Mouse (Mus musculus) erythroblast, embryonic 14.5 days (primary cell): ENCODE measurements around the gene Cand2. TPM values are rescaled to one million over a fixed set of nuclear protein-coding genes. Genes with fewer than 3 reads are reported as not detected.

Experiments used
- H3K27me3 ChIP-seq: 2 replicates; pipeline ENCODE4 v1.6.1; 2012; ENCODE audit warnings: inconsistent platforms; ENCODE audit not compliant: control insufficient read depth
- H3K36me3 ChIP-seq: 2 replicates; pipeline ENCODE4 v1.6.1; 2012; ENCODE audit warnings: mild to moderate bottlenecking, inconsistent platforms; ENCODE audit not compliant: control insufficient read depth
- H3K4me1 ChIP-seq: 2 replicates; pipeline ENCODE4 v1.6.1; 2012; ENCODE audit warnings: inconsistent platforms; ENCODE audit not compliant: control insufficient read depth
- H3K4me3 ChIP-seq: replicated peaks from 2 replicates; pipeline ENCODE3; 2012; ENCODE audit warnings: moderate library complexity, mild to moderate bottlenecking, inconsistent platforms
- H3K9me3 ChIP-seq: 2 replicates; pipeline ENCODE4 v1.6.1; 2012; ENCODE audit warnings: low read length, inconsistent platforms, mixed read lengths; ENCODE audit not compliant: control insufficient read depth
- GATA1 ChIP-seq: IDR thresholded peaks from 2 replicates; pipeline ENCODE4 v1.6.1; 2012; ENCODE audit warnings: low read length, inconsistent platforms, mixed read lengths
- TAL1 ChIP-seq: IDR thresholded peaks from 3 replicates; pipeline ENCODE4 v1.6.1; 2012; ENCODE audit warnings: low read length, inconsistent platforms, mixed read lengths
- polyA plus RNA-seq: library from polyadenylated mRNA; stranded (reverse); fragments of >175 nt; gene quantifications from 2 replicates; pipeline ENCODE4 v1.2.3, GENCODE M21; 2012

The Cand2 gene
- polyA plus RNA-seq, 1 experiment, result 0.03 TPM

DNA sequence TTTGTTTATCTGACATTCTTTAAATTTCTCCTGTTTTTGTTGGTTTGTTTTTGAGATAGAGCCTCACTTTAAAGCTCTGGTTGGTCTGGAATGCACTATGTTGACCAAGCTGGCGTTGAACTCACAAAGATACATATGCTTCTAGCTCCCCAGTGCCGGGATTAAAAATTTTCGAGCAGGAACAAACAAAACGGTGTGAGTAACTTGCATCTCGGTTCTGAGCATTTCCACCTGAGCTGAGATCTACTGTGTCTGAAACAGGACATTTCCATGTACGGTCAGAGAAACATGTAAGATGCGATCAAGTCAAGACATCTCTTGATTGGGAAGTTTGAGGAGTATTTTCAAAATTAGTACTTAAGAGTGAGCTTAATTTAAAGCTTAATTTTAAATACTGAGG, 79.6 kb downstream of the Cand2 start:
- peaks cover 33% of the 10 kb centered on the region for H3K4me1 ChIP-seq
- no peaks in the 10 kb centered on the region for H3K9me3 ChIP-seq
- H3K4me3 ChIP-seq, result peak overlapping the region; percentile 77
- H3K36me3 ChIP-seq, result peaks cover 27% of the 10 kb centered on the region
- no peaks in the 10 kb centered on the region for H3K27me3 ChIP-seq
- TF ChIP-seq GATA1, result no peak
- no peak for TF ChIP-seq TAL1

GRCm38 (mm10) chr6:115854432-115854831, 80.1 kb downstream of the Cand2 start:
- TF ChIP-seq TAL1 (no peak), GATA1 (no peak)
- H3K9me3 ChIP-seq, result no peaks in the 10 kb centered on the region
- H3K36me3 ChIP-seq, result peaks cover 22% of the 10 kb centered on the region
- no peak overlapping the region for H3K4me3 ChIP-seq
- H3K27me3 ChIP-seq, result no peaks in the 10 kb centered on the region
- H3K4me1 ChIP-seq, result peaks cover 32% of the 10 kb centered on the region

Other genes with a start within 250 kb of the Cand2 start
- gene Tsen2, start 229.9 kb upstream of the Cand2 start, polyA plus RNA-seq, result 0.16 and 1.1 TPM in 2 replicates
- not detected in 2 replicates for gene Mkrn2os, start 182.0 kb upstream of the Cand2 start, polyA plus RNA-seq
- gene Mkrn2, start 172.6 kb upstream of the Cand2 start, polyA plus RNA-seq, result 0.45 and 1.1 TPM in 2 replicates
- 1.6 and 2.6 TPM in 2 replicates for gene Raf1, start 97.9 kb upstream of the Cand2 start, polyA plus RNA-seq
- 3.7 and 5.2 TPM in 2 replicates for gene Tmem40, start 12.1 kb upstream of the Cand2 start, polyA plus RNA-seq
- 89.1 and 98.3 TPM in 2 replicates for gene Rpl32, start 34.2 kb downstream of the Cand2 start, polyA plus RNA-seq
- gene Efcab12, start 63.9 kb downstream of the Cand2 start, polyA plus RNA-seq, result not detected in 2 replicates
- gene Mbd4, start 78.8 kb downstream of the Cand2 start, polyA plus RNA-seq, result 0.02 and 0.06 TPM in 2 replicates
- 0.02 TPM in 2 replicates for gene Ift122, start 78.9 kb downstream of the Cand2 start, polyA plus RNA-seq
- 0.01 TPM in 1 of 2 replicates, not detected in the other for gene Rho, start 157.2 kb downstream of the Cand2 start, polyA plus RNA-seq
- 0.09 TPM in 1 of 2 replicates, not detected in the other for gene H1foo, start 170.4 kb downstream of the Cand2 start, polyA plus RNA-seq
- 0.11 and 0.18 TPM in 2 replicates for gene Plxnd1, start 220.5 kb downstream of the Cand2 start, polyA plus RNA-seq